Mouse (Mus musculus) E14TG2a.4 (cell line): ENCODE results near the gene Ddc.

Experiments used
- CTCF ChIP-seq: conservative IDR thresholded peaks from 2 replicates; pipeline ENCODE4 v1.5.1; 2014; ENCODE audit warnings: low read length
- NANOG ChIP-seq: IDR thresholded peaks from 2 replicates; pipeline ENCODE4 v1.6.1; 2014; ENCODE audit warnings: borderline replicate concordance, low read length, mixed read lengths
- POU5F1 ChIP-seq: IDR thresholded peaks from 2 replicates; pipeline ENCODE4 v1.6.1; 2014; ENCODE audit warnings: low read length, borderline replicate concordance

DNA sequence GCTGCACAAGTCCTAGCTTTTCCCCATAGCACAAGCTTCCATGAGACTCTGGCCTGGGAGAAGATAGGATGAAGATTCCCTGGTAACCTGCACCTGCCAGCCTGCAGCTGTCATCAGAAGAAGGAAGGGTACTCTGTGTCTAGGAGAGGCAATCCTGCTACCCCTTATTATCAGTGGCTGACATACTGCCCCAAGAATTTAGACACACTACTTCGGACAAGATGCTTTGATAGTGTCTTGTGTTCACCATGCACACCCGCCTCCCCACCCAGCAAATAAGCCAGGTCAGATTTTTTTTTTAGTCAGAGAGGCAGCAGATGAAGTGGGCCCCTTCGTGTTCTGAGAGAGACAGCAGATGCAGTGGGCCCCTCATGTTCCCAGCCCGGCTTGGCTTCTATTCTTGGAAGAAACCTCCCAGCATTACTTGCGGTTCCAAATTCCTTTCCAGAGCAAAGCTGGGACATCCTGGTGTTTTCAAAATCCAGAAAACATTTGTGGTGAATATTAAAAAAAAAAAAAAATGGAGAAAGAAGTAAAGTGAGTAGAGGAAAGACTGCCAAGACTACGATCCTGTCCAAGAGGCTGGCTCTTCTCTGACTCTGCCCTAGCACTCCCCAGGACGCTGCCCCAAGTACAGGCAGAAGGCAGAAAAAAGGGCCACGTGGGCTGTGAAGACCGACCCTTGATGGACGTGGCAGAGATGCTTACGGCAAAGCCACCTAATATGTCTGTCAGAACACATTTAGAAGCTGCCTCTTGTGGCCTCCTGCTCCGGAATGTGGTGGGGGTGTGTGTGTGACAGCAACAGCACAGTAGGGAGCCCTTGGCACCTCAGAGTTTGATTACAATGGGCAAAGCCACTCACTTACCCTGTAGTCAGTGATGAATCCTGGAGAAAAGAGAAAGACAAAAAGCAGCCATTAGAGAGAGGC, 73.7 kb downstream of the Ddc start:
- TF ChIP-seq CTCF (no peak), NANOG (no peak), POU5F1 (no peak)
